Mouse (Mus musculus): Measurements from ENCODE around the gene Ywhag. TPM values are rescaled to one million over a fixed set of nuclear protein-coding genes. Genes with fewer than 3 reads are reported as not detected.

Gene Ywhag
- polyA plus RNA-seq, 1 experiment from 2014 or later, result 720 TPM

GRCm38 (mm10) chr5:135919902-135920301 is 14.5 kb downstream of the Ywhag start:
- no peak overlapping the region for H3K9ac ChIP-seq (replicated peaks)
- 95% methylated on average over 3 of the region's 3 CpGs for WGBS
- H3K4me2 ChIP-seq (replicated peaks), result no peak overlapping the region
- no peaks in the 10 kb centered on the region for H3K9me3 ChIP-seq
- peaks cover 8% of the 10 kb centered on the region for H3K4me1 ChIP-seq
- peaks cover 65% of the 10 kb centered on the region for H3K36me3 ChIP-seq
- no peak overlapping the region for H3K4me3 ChIP-seq
- H3K27ac ChIP-seq (replicated peaks), result no peak overlapping the region
- H3K27me3 ChIP-seq, result no peaks in the 10 kb centered on the region
- no peak for ATAC-seq (replicated peaks)

- Histone ChIP-seq H3K9me3 (no peaks in the 10 kb centered on the region), H3K4me1 (peaks cover 4% of the 10 kb centered on the region), H3K4me3 (no peak overlapping the region), H3K27me3 (no peaks in the 10 kb centered on the region), H3K27ac (replicated peaks) (no peak overlapping the region), H3K36me3 (peaks cover 72% of the 10 kb centered on the region), H3K4me2 (replicated peaks) (no peak overlapping the region), H3K9ac (replicated peaks) (no peak overlapping the region)
- no peak for ATAC-seq (replicated peaks)
- 94% methylated on average over 5 of the region's 5 CpGs for WGBS
Measured at GRCm38 (mm10) chr5:135918593-135918992, 15.8 kb downstream of the Ywhag start.

- no peak overlapping the region for H3K4me3 ChIP-seq
- no peaks in the 10 kb centered on the region for H3K9me3 ChIP-seq
- 96% methylated on average over 5 of the region's 5 CpGs for WGBS
- no peak overlapping the region for H3K9ac ChIP-seq (replicated peaks)
- no peak for ATAC-seq (replicated peaks)
- no peaks in the 10 kb centered on the region for H3K27me3 ChIP-seq
- no peak overlapping the region for H3K4me2 ChIP-seq (replicated peaks)
- no peak overlapping the region for H3K27ac ChIP-seq (replicated peaks)
- H3K4me1 ChIP-seq, result peaks cover 3% of the 10 kb centered on the region; the same call in 1 of the 2 replicates
- peaks cover 70% of the 10 kb centered on the region for H3K36me3 ChIP-seq
Measured at GRCm38 (mm10) chr5:135918059-135918437, 16.4 kb downstream of the Ywhag start.

GRCm38 (mm10) chr5:135917327-135918058 is 16.9 kb downstream of the Ywhag start:
- WGBS, result 94% methylated on average over 8 of the region's 8 CpGs
- no peaks in the 10 kb centered on the region for H3K9me3 ChIP-seq
- ATAC-seq (replicated peaks), result no peak

GRCm38 (mm10) chr5:135916601-135917000 is 17.8 kb downstream of the Ywhag start:
- ATAC-seq (replicated peaks), result no peak
- 92% methylated on average over 3 of the region's 3 CpGs for WGBS
- Histone ChIP-seq H3K9ac (replicated peaks) (no peak overlapping the region), H3K27me3 (no peaks in the 10 kb centered on the region), H3K27ac (replicated peaks) (no peak overlapping the region), H3K9me3 (no peaks in the 10 kb centered on the region), H3K36me3 (peaks cover 60% of the 10 kb centered on the region), H3K4me3 (no peak overlapping the region), H3K4me2 (replicated peaks) (no peak overlapping the region), H3K4me1 (0 out of 2 replicates have a peak, but pooled peaks cover 3% of the 10 kb centered on the region)

More at GRCm38 (mm10) chr5:135917327-135918058, 16.9 kb downstream of the Ywhag start:
- Histone ChIP-seq H3K4me2 (replicated peaks) (no peak overlapping the region), H3K9ac (replicated peaks) (no peak overlapping the region), H3K27me3 (no peaks in the 10 kb centered on the region), H3K4me1 (0 out of 2 replicates have a peak, but pooled peaks cover 3% of the 10 kb centered on the region), H3K27ac (replicated peaks) (no peak overlapping the region), H3K36me3 (peaks cover 65% of the 10 kb centered on the region), H3K4me3 (no peak overlapping the region)

GRCm38 (mm10) chr5:135916051-135916565 is 18.3 kb downstream of the Ywhag start:
- Histone ChIP-seq H3K27me3 (no peaks in the 10 kb centered on the region), H3K4me2 (replicated peaks) (no peak overlapping the region), H3K36me3 (peaks cover 60% of the 10 kb centered on the region), H3K4me1 (0 out of 2 replicates have a peak, but pooled peaks cover 3% of the 10 kb centered on the region), H3K9me3 (no peaks in the 10 kb centered on the region), H3K9ac (replicated peaks) (no peak overlapping the region), H3K4me3 (no peak overlapping the region), H3K27ac (replicated peaks) (no peak overlapping the region)
- no peak for ATAC-seq (replicated peaks)
- 90% methylated on average over 6 of the region's 6 CpGs for WGBS

- peaks cover 6% of the 10 kb centered on the region for H3K4me1 ChIP-seq
- H3K27me3 ChIP-seq, result no peaks in the 10 kb centered on the region
- peaks cover 62% of the 10 kb centered on the region for H3K36me3 ChIP-seq
- H3K4me3 ChIP-seq, result no peak overlapping the region
- no peak overlapping the region for H3K4me2 ChIP-seq (replicated peaks)
- H3K27ac ChIP-seq (replicated peaks), result no peak overlapping the region
- no peaks in the 10 kb centered on the region for H3K9me3 ChIP-seq
- H3K9ac ChIP-seq (replicated peaks), result no peak overlapping the region
- ATAC-seq (replicated peaks), result no peak
- 96% methylated on average over 6 of the region's 6 CpGs for WGBS
Measured at GRCm38 (mm10) chr5:135914156-135914555, 20.3 kb downstream of the Ywhag start.

- Histone ChIP-seq H3K4me3 (no peak overlapping the region), H3K36me3 (peaks cover 57% of the 10 kb centered on the region)
- WGBS, result 89% methylated on average over 5 of the region's 5 CpGs
Measured at GRCm38 (mm10) chr5:135913201-135913600, 21.2 kb downstream of the Ywhag start.

GRCm38 (mm10) chr5:135911633-135912220 is 22.7 kb downstream of the Ywhag start:
- Histone ChIP-seq H3K9me3 (no peaks in the 10 kb centered on the region), H3K27me3 (no peaks in the 10 kb centered on the region), H3K9ac (replicated peaks) (no peak overlapping the region), H3K4me3 (no peak overlapping the region), H3K4me1 (peaks cover 23% of the 10 kb centered on the region), H3K36me3 (peaks cover 54% of the 10 kb centered on the region), H3K27ac (replicated peaks) (no peak overlapping the region), H3K4me2 (replicated peaks) (no peak overlapping the region)
- ATAC-seq (replicated peaks), result no peak
- WGBS, result 92% methylated on average over 11 of the region's 11 CpGs

More at GRCm38 (mm10) chr5:135913201-135913600, 21.2 kb downstream of the Ywhag start:
- Histone ChIP-seq H3K9me3 (no peaks in the 10 kb centered on the region), H3K9ac (replicated peaks) (no peak overlapping the region), H3K27me3 (no peaks in the 10 kb centered on the region), H3K4me2 (replicated peaks) (no peak overlapping the region), H3K27ac (replicated peaks) (no peak overlapping the region), H3K4me1 (peaks cover 14% of the 10 kb centered on the region)
- ATAC-seq (replicated peaks), result no peak

- H3K36me3 ChIP-seq, result peaks cover 52% of the 10 kb centered on the region
- no peak overlapping the region for H3K4me3 ChIP-seq
- no peak overlapping the region for H3K9ac ChIP-seq (replicated peaks)
- WGBS, result 89% methylated on average over 25 of the region's 25 CpGs
- ATAC-seq (replicated peaks), result no peak
- H3K27me3 ChIP-seq, result no peaks in the 10 kb centered on the region
- no peaks in the 10 kb centered on the region for H3K9me3 ChIP-seq
- H3K4me1 ChIP-seq, result peaks cover 23% of the 10 kb centered on the region
- H3K27ac ChIP-seq (replicated peaks), result no peak overlapping the region
- H3K4me2 ChIP-seq (replicated peaks), result no peak overlapping the region
Measured at GRCm38 (mm10) chr5:135910813-135911212, 23.6 kb downstream of the Ywhag start.

GRCm38 (mm10) chr5:135909646-135910045 is 24.8 kb downstream of the Ywhag start:
- no peaks in the 10 kb centered on the region for H3K27me3 ChIP-seq
- peaks cover 49% of the 10 kb centered on the region for H3K36me3 ChIP-seq
- H3K4me3 ChIP-seq, result no peak overlapping the region
- 89% methylated on average over 10 of the region's 10 CpGs for WGBS
- ATAC-seq (replicated peaks), result no peak
- no peak overlapping the region for H3K4me2 ChIP-seq (replicated peaks)
- H3K9me3 ChIP-seq, result no peaks in the 10 kb centered on the region
- peaks cover 23% of the 10 kb centered on the region for H3K4me1 ChIP-seq
- no peak overlapping the region for H3K9ac ChIP-seq (replicated peaks)
- no peak overlapping the region for H3K27ac ChIP-seq (replicated peaks)

GRCm38 (mm10) chr5:135908989-135909388 is 25.4 kb downstream of the Ywhag start:
- no peak overlapping the region for H3K27ac ChIP-seq (replicated peaks)
- H3K27me3 ChIP-seq, result no peaks in the 10 kb centered on the region
- peaks cover 20% of the 10 kb centered on the region for H3K4me1 ChIP-seq
- 0 out of 2 replicates have a peak overlapping the region, but pooled peaks have one; percentile 7 for H3K9ac ChIP-seq (replicated peaks)
- H3K36me3 ChIP-seq, result peaks cover 43% of the 10 kb centered on the region
- no peak overlapping the region for H3K4me3 ChIP-seq
- H3K9me3 ChIP-seq, result no peaks in the 10 kb centered on the region
- no peak for ATAC-seq (replicated peaks)
- WGBS, result 90% methylated on average over 16 of the region's 16 CpGs
- H3K4me2 ChIP-seq (replicated peaks), result no peak overlapping the region

Data from forebrain, embryonic 15.5 days (tissue).